Mouse (Mus musculus): ENCODE measurements around the gene Gabrg3. TPM values are rescaled to one million over a fixed set of nuclear protein-coding genes. Genes with fewer than 3 reads are reported as not detected.

Gabrg3 gene
- polyA plus RNA-seq, 1 experiment from 2014 or later: 2.6 TPM

DNA sequence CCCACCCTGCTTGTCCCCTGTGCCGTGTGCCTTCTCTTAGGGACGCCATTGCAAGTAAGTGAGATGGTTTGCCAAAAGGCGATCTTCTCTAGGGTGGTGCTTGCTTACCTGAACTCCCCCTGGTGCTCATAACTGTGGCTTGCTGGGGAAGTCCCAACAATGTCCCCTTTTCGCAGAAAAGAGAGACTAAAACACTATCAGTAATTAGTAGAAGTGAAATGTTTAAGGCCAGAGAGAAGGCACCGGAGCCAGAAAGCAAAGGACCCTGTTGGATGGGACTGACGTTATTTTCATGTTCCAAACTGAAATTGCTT, 310 bp upstream of the Gabrg3 start:
- Histone ChIP-seq H3K9me3 (ENCODE audit: control insufficient read depth, low read depth, low read length) (no peaks in the 10 kb centered on the region), H3K9ac (replicated peaks; ENCODE audit: low read depth, low read length) (no peak overlapping the region), H3K27me3 (ENCODE audit: control insufficient read depth, insufficient read depth, low read length) (0 out of 2 replicates have a peak, but pooled peaks cover 13% of the 10 kb centered on the region), H3K4me3 (ENCODE audit: low read depth, low read length) (peak overlapping the region; percentile 45), H3K27ac (ENCODE audit: low read length) (no peak overlapping the region), H3K4me2 (replicated peaks; ENCODE audit: low read depth, low read length) (peak overlapping the region; percentile 95), H3K4me1 (ENCODE audit: control insufficient read depth, insufficient read depth, low read length) (no peaks in the 10 kb centered on the region), H3K36me3 (ENCODE audit: control insufficient read depth, insufficient read depth, low read length) (no peaks in the 10 kb centered on the region)
- WGBS: 27% methylated on average over 6 of the region's 6 CpGs
- 0 out of 2 replicates have a peak, but pooled peaks have one; percentile 28 for ATAC-seq (ENCODE audit: insufficient number of reproducible peaks, insufficient read depth, low FRiP score, low read depth)

DNA sequence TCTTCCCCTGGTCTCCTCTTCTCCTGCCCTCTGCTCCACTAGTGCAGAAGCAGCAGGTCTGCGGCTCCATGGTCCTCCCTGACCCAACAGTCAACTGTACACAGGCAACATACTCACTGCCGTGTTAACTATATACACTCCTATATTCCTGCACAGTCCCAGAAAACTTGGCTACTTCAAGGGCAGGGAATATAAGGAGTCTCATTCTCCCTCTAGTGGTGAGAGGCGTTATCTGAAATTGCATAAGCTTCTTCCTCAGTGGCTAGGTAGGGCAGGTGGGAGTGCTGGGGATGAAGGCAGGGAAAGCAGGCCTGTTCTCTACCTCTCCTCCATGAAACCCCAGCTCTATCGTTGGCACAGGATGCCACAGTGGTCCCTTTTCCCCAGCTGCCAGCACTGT, 2.9 kb downstream of the Gabrg3 start:
- no peak overlapping the region for H3K4me3 ChIP-seq (ENCODE audit: low read depth, low read length)
- H3K27me3 ChIP-seq (ENCODE audit: control insufficient read depth, insufficient read depth, low read length): 0 out of 2 replicates have a peak, but pooled peaks cover 13% of the 10 kb centered on the region
- WGBS: 20% methylated on average over 4 of the region's 4 CpGs
- peak; percentile 58; the same call in 1 of the 2 replicates for ATAC-seq (ENCODE audit: insufficient number of reproducible peaks, insufficient read depth, low FRiP score, low read depth)
- H3K9ac ChIP-seq (replicated peaks; ENCODE audit: low read depth, low read length): no peak overlapping the region
- no peaks in the 10 kb centered on the region for H3K36me3 ChIP-seq (ENCODE audit: control insufficient read depth, insufficient read depth, low read length)
- no peak overlapping the region for H3K27ac ChIP-seq (ENCODE audit: low read length)
- H3K9me3 ChIP-seq (ENCODE audit: control insufficient read depth, low read depth, low read length): no peaks in the 10 kb centered on the region
- no peaks in the 10 kb centered on the region for H3K4me1 ChIP-seq (ENCODE audit: control insufficient read depth, insufficient read depth, low read length)
- H3K4me2 ChIP-seq (replicated peaks; ENCODE audit: low read depth, low read length): no peak overlapping the region

DNA sequence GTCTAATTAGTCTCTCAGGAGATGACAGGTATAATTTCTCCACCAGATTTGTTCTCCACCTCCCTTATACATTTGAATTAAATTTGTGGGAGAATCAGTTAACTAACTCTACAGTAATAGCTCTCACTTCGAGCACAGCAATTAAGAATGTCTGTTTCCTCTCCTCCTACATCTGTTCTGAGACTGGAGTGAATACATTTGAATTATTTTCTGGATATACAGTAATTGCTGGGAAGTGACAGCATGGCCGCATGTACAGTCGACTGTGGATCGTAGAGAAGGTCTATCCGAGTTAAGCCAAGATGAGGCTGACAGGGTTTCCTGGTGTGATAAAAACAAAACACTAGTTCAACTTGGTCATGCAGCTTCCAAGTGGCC, 21.0 kb downstream of the Gabrg3 start:
- Histone ChIP-seq H3K4me3 (ENCODE audit: low read depth, low read length) (no peak overlapping the region), H3K27me3 (ENCODE audit: control insufficient read depth, insufficient read depth, low read length) (no peaks in the 10 kb centered on the region), H3K27ac (ENCODE audit: low read length) (no peak overlapping the region), H3K4me2 (replicated peaks; ENCODE audit: low read depth, low read length) (no peak overlapping the region), H3K9me3 (ENCODE audit: control insufficient read depth, low read depth, low read length) (no peaks in the 10 kb centered on the region), H3K4me1 (ENCODE audit: control insufficient read depth, insufficient read depth, low read length) (no peaks in the 10 kb centered on the region), H3K9ac (replicated peaks; ENCODE audit: low read depth, low read length) (no peak overlapping the region), H3K36me3 (ENCODE audit: control insufficient read depth, insufficient read depth, low read length) (no peaks in the 10 kb centered on the region)
- 87% methylated on average over 5 of the region's 5 CpGs for WGBS
- no peak for ATAC-seq (ENCODE audit: insufficient number of reproducible peaks, insufficient read depth, low FRiP score, low read depth)

DNA sequence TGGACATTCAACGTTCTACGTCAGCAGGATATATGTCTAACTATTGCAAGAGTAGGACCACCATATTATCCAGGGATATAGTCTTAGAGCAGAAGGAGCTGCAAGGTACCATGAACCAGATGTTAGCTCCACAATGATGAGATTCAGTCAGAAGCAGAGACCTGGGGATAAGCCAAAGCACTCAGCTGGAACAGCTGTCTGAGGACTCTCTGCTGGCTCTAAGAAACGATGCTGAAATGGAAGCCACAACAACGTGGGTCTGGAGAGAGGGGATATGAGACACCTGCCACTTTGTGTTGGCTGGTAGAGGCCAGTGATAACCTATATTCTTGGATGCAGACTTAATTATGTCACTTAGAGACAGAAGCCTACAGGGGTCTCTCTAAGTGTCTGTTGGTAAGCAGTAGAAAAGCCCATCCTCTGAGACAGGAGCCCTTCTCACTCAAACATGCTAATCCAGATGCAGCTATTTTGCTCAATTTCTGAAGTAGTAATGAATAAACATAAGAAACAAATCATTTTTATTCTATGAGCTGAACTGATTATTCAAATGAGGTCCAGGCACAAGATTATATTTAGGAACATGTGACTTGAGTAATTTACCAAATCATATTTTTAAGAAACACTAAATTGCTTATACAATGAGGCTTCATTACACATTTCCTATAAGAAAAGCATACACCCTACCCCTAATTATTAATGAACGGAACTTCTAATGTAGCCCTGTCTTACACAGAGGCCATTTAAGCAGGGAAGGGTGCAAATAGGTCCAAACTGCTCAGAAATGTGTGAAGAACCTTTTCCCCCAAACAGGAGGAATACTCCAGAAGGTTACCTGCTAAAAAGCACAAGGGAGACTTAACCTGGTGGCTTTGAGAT, 21.6 kb downstream of the Gabrg3 start:
- Histone ChIP-seq H3K27me3 (ENCODE audit: control insufficient read depth, insufficient read depth, low read length) (no peaks in the 10 kb centered on the region), H3K9me3 (ENCODE audit: control insufficient read depth, low read depth, low read length) (no peaks in the 10 kb centered on the region), H3K4me2 (replicated peaks; ENCODE audit: low read depth, low read length) (no peak overlapping the region), H3K27ac (ENCODE audit: low read length) (no peak overlapping the region), H3K36me3 (ENCODE audit: control insufficient read depth, insufficient read depth, low read length) (no peaks in the 10 kb centered on the region), H3K4me3 (ENCODE audit: low read depth, low read length) (no peak overlapping the region), H3K9ac (replicated peaks; ENCODE audit: low read depth, low read length) (no peak overlapping the region), H3K4me1 (ENCODE audit: control insufficient read depth, insufficient read depth, low read length) (no peaks in the 10 kb centered on the region)
- ATAC-seq (ENCODE audit: insufficient number of reproducible peaks, insufficient read depth, low FRiP score, low read depth): no peak
- 74% methylated on average over 5 of the region's 5 CpGs for WGBS

DNA sequence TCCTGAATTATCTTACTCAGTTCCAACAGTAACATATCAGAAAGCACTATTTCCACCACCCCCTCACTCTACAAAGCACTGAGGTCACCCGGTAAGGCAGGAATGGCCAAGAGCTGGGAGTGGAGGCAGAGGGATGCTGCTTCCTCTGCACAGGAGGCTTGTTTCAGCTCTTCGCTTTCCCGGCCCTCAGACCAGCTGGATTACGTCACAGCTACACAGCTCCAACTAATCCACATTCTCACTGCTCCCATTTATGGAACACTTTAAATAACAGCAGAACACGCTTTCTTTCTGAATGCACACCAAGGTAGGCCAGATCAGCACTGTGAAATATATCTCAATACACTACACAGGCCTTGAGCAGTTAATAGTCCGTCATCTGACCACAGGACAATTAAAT, 23.2 kb downstream of the Gabrg3 start:
- Histone ChIP-seq H3K4me2 (replicated peaks; ENCODE audit: low read depth, low read length) (no peak overlapping the region), H3K27me3 (ENCODE audit: control insufficient read depth, insufficient read depth, low read length) (no peaks in the 10 kb centered on the region), H3K27ac (ENCODE audit: low read length) (no peak overlapping the region), H3K9ac (replicated peaks; ENCODE audit: low read depth, low read length) (no peak overlapping the region), H3K36me3 (ENCODE audit: control insufficient read depth, insufficient read depth, low read length) (no peaks in the 10 kb centered on the region), H3K4me1 (ENCODE audit: control insufficient read depth, insufficient read depth, low read length) (no peaks in the 10 kb centered on the region), H3K9me3 (ENCODE audit: control insufficient read depth, low read depth, low read length) (no peaks in the 10 kb centered on the region), H3K4me3 (ENCODE audit: low read depth, low read length) (no peak overlapping the region)
- peak; percentile 49; the same call in 1 of the 2 replicates for ATAC-seq (ENCODE audit: insufficient number of reproducible peaks, insufficient read depth, low FRiP score, low read depth)
- 48% methylated on average over 6 of the region's 6 CpGs for WGBS

DNA sequence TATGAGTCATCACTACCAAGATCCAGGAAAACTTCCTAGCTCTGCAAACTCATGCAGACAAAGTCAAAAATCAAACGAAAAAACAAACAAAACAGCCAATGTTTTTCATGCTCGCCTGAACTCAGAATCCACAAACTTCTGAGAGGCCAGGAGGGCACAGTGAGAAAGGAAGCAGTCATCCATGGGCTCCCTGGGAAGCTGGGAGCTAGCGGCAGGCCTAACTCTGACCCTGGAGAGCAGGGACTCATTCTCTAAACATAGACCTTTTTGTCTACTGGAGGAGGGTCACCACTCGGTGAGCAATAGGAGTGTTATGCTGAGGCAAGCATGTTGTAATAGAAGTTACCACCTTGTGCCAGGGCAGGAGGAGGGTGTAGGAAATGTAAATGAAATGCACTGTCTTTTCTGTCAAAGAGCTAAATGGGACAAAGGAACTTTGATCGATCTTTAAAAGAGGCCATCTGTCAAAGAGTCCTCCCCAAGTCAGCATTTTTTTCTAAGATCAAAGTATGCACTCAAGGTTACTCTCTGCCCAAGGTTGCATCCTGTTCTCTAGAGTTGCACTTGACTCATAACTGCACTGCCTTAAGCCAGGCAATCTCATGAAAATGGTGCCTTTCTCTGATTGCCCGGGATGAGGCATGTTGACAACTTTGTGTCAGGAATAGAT, 29.0 kb downstream of the Gabrg3 start:
- Histone ChIP-seq H3K4me3 (ENCODE audit: low read depth, low read length) (no peak overlapping the region), H3K36me3 (ENCODE audit: control insufficient read depth, insufficient read depth, low read length) (no peaks in the 10 kb centered on the region), H3K9ac (replicated peaks; ENCODE audit: low read depth, low read length) (no peak overlapping the region), H3K27ac (ENCODE audit: low read length) (no peak overlapping the region), H3K4me1 (ENCODE audit: control insufficient read depth, insufficient read depth, low read length) (no peaks in the 10 kb centered on the region), H3K9me3 (ENCODE audit: control insufficient read depth, low read depth, low read length) (no peaks in the 10 kb centered on the region), H3K27me3 (ENCODE audit: control insufficient read depth, insufficient read depth, low read length) (no peaks in the 10 kb centered on the region), H3K4me2 (replicated peaks; ENCODE audit: low read depth, low read length) (no peak overlapping the region)
- WGBS: 54% methylated on average over 6 of the region's 6 CpGs
- no peak for ATAC-seq (ENCODE audit: insufficient number of reproducible peaks, insufficient read depth, low FRiP score, low read depth)

DNA sequence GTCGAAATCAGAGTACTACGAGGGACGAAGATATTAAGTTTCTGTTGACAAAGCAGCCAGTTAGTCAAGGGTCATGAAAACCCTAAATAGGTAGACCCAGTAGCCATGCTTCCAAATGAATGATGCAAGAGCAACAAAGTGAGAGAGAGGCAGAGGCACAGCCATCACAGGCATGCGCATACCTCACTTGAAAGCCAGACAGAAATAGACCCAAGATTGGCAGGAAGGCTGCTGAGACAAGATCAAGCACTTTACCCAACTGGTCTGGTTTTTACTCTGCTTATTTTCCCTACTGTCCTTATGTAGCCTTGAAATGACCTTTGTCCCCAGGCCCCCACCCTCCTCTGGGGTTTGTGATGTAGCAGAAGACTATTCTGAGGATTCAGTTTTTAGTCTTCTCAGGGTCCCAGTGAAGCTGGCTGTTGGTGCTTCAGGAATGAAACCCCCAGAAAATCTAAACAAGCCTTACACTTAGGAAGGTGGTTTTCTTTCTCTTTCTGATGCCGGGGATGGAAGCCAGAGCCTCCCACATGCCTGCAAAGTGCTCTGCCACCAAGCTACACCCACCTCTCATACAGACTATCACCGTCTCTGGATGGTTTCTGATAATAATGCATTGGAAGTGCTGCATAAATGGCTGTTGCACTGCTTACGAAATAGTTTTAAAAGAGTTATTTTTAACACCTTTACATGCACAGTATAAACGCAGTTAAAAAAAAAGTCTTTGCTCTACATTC, 30.3 kb downstream of the Gabrg3 start:
- Histone ChIP-seq H3K9ac (replicated peaks; ENCODE audit: low read depth, low read length) (no peak overlapping the region), H3K27me3 (ENCODE audit: control insufficient read depth, insufficient read depth, low read length) (no peaks in the 10 kb centered on the region), H3K27ac (ENCODE audit: low read length) (no peak overlapping the region), H3K4me1 (ENCODE audit: control insufficient read depth, insufficient read depth, low read length) (no peaks in the 10 kb centered on the region), H3K4me2 (replicated peaks; ENCODE audit: low read depth, low read length) (no peak overlapping the region), H3K36me3 (ENCODE audit: control insufficient read depth, insufficient read depth, low read length) (no peaks in the 10 kb centered on the region), H3K9me3 (ENCODE audit: control insufficient read depth, low read depth, low read length) (no peaks in the 10 kb centered on the region), H3K4me3 (ENCODE audit: low read depth, low read length) (no peak overlapping the region)
- WGBS: 85% methylated on average over 8 of the region's 8 CpGs
- ATAC-seq (ENCODE audit: insufficient number of reproducible peaks, insufficient read depth, low FRiP score, low read depth): no peak

DNA sequence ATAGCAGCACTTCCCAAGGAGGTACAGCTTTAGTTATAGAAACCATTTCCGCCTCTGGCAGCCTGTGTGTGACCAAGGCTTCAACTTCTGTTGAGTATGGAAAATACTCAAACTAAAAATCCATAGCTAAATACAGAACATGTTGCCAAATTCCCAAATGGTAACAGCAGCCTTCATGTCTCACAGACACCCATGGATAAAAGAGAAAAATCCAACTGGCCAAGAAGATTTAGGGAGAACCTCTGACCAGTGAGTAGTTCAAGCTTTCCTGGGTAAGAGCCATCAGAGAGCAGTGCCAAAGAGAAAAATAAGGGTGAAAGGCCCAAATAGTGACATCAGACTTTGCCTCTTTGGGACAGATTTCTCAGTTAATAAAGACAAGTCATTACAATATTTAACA, 38.2 kb downstream of the Gabrg3 start:
- Histone ChIP-seq H3K36me3 (ENCODE audit: control insufficient read depth, insufficient read depth, low read length) (no peaks in the 10 kb centered on the region), H3K9ac (replicated peaks; ENCODE audit: low read depth, low read length) (no peak overlapping the region), H3K4me2 (replicated peaks; ENCODE audit: low read depth, low read length) (no peak overlapping the region), H3K27me3 (ENCODE audit: control insufficient read depth, insufficient read depth, low read length) (no peaks in the 10 kb centered on the region), H3K4me3 (ENCODE audit: low read depth, low read length) (no peak overlapping the region), H3K4me1 (ENCODE audit: control insufficient read depth, insufficient read depth, low read length) (no peaks in the 10 kb centered on the region), H3K27ac (ENCODE audit: low read length) (no peak overlapping the region), H3K9me3 (ENCODE audit: control insufficient read depth, low read depth, low read length) (no peaks in the 10 kb centered on the region)
- WGBS: 79% methylated on average over 1 of the region's 1 CpGs
- no peak for ATAC-seq (ENCODE audit: insufficient number of reproducible peaks, insufficient read depth, low FRiP score, low read depth)
